Mouse (Mus musculus): ENCODE measurements around the gene Krt72. TPM values are rescaled to one million over a fixed set of nuclear protein-coding genes. Genes with fewer than 3 reads are reported as not detected.

The Krt72 gene
- polyA plus RNA-seq, 1 experiment from 2014 or later = not detected

Other genes starting within 250 kb of the Krt72 start
- gene Krt82, start 235.8 kb downstream of the Krt72 start, polyA plus RNA-seq (2014; fragmentation: Nextera tagmentation; extraction: Ambion mirVana) = not detected in 2 replicates
- 0.36 and 0.89 TPM in 2 replicates for gene Krt90, start 223.5 kb downstream of the Krt72 start, polyA plus RNA-seq (2014; fragmentation: Nextera tagmentation; extraction: Ambion mirVana)
- gene Krt75, start 212.6 kb downstream of the Krt72 start, polyA plus RNA-seq (2014; fragmentation: Nextera tagmentation; extraction: Ambion mirVana) = 0.06 and 0.17 TPM in 2 replicates
- gene Gm5414, start 158.3 kb downstream of the Krt72 start, polyA plus RNA-seq (2014; fragmentation: Nextera tagmentation; extraction: Ambion mirVana) = not detected in 2 replicates
- not detected in 2 replicates for gene Gm5478, start 139.1 kb downstream of the Krt72 start, polyA plus RNA-seq (2014; fragmentation: Nextera tagmentation; extraction: Ambion mirVana)
- gene Krt6b, start 106.2 kb downstream of the Krt72 start, polyA plus RNA-seq (2014; fragmentation: Nextera tagmentation; extraction: Ambion mirVana) = not detected in 2 replicates
- gene Krt6a, start 92.2 kb downstream of the Krt72 start, polyA plus RNA-seq (2014; fragmentation: Nextera tagmentation; extraction: Ambion mirVana) = 0.18 and 0.31 TPM in 2 replicates
- gene Krt5, start 73.6 kb downstream of the Krt72 start, polyA plus RNA-seq (2014; fragmentation: Nextera tagmentation; extraction: Ambion mirVana) = 6.6 and 7.3 TPM in 2 replicates
- not detected in 2 replicates for gene Krt71, start 43.4 kb downstream of the Krt72 start, polyA plus RNA-seq (2014; fragmentation: Nextera tagmentation; extraction: Ambion mirVana)
- not detected in 2 replicates for gene Krt73, start 15.9 kb upstream of the Krt72 start, polyA plus RNA-seq (2014; fragmentation: Nextera tagmentation; extraction: Ambion mirVana)
- gene Krt2, start 31.7 kb upstream of the Krt72 start, polyA plus RNA-seq (2014; fragmentation: Nextera tagmentation; extraction: Ambion mirVana) = not detected in 2 replicates
- 1.3 and 1.7 TPM in 2 replicates for gene Krt1, start 64.3 kb upstream of the Krt72 start, polyA plus RNA-seq (2014; fragmentation: Nextera tagmentation; extraction: Ambion mirVana)
- not detected in 2 replicates for gene Krt77, start 83.2 kb upstream of the Krt72 start, polyA plus RNA-seq (2014; fragmentation: Nextera tagmentation; extraction: Ambion mirVana)
- not detected in 2 replicates for gene Krt76, start 106.5 kb upstream of the Krt72 start, polyA plus RNA-seq (2014; fragmentation: Nextera tagmentation; extraction: Ambion mirVana)
- not detected in 2 replicates for gene Krt4, start 138.3 kb upstream of the Krt72 start, polyA plus RNA-seq (2014; fragmentation: Nextera tagmentation; extraction: Ambion mirVana)
- 0.35 TPM in 1 of 2 replicates, not detected in the other for gene Krt79, start 153.9 kb upstream of the Krt72 start, polyA plus RNA-seq (2014; fragmentation: Nextera tagmentation; extraction: Ambion mirVana)
- 0.10 TPM in 1 of 2 replicates, not detected in the other for gene Krt78, start 167.8 kb upstream of the Krt72 start, polyA plus RNA-seq (2014; fragmentation: Nextera tagmentation; extraction: Ambion mirVana)
- 47.9 and 53.4 TPM in 2 replicates for gene Krt8, start 218.0 kb upstream of the Krt72 start, polyA plus RNA-seq (2014; fragmentation: Nextera tagmentation; extraction: Ambion mirVana)
- 57.9 and 75.1 TPM in 2 replicates for gene Krt18, start 241.7 kb upstream of the Krt72 start, polyA plus RNA-seq (2014; fragmentation: Nextera tagmentation; extraction: Ambion mirVana)

Measured in embryonic facial prominence, embryonic 11.5 days (tissue).